Mouse (Mus musculus) fibroblast of lung, adult 2 months (primary cell): ENCODE results near the gene Rnf166.
A peak's percentile ranks its signal among the peaks of the same experiment; 100 is the strongest.

ENCODE experiments used
- DNase-seq: peaks from one replicate; pipeline ENCODE4 v3.0.0-alpha.2; 2011; ENCODE audit warnings: low read depth

The Rnf166 gene

GRCm38 (mm10) chr8:122475580-122476320 is at the start of gene Rnf166, which contains the start of gene Ctu2:
Gene Rnf166, minus strand, starts transcription at chr8:122476064.
Gene Ctu2, plus strand, starts transcription at chr8:122476143.
- peak; percentile 45 for DNase-seq

- DNase-seq: no peak
Observed at GRCm38 (mm10) chr8:122525004-122525403, 49.1 kb upstream of the Rnf166 start.

GRCm38 (mm10) chr8:122524506-122524905 is 48.6 kb upstream of the Rnf166 start:
- DNase-seq: no peak

GRCm38 (mm10) chr8:122523652-122524360 is 47.9 kb upstream of the Rnf166 start:
- no peak for DNase-seq

GRCm38 (mm10) chr8:122522796-122523651 is 47.2 kb upstream of the Rnf166 start:
- DNase-seq: peak; percentile 77

GRCm38 (mm10) chr8:122520611-122521010 is 44.7 kb upstream of the Rnf166 start:
- no peak for DNase-seq

GRCm38 (mm10) chr8:122517541-122518190 is 41.8 kb upstream of the Rnf166 start:
- DNase-seq: no peak

GRCm38 (mm10) chr8:122515699-122516098 is 39.8 kb upstream of the Rnf166 start:
- DNase-seq: no peak

- DNase-seq: no peak
Observed at GRCm38 (mm10) chr8:122512392-122512791, 36.5 kb upstream of the Rnf166 start.

GRCm38 (mm10) chr8:122511552-122511951 is 35.7 kb upstream of the Rnf166 start:
- DNase-seq: no peak

GRCm38 (mm10) chr8:122500856-122501255 is 25.0 kb upstream of the Rnf166 start:
- peak; percentile 25 for DNase-seq

- no peak for DNase-seq
Observed at GRCm38 (mm10) chr8:122497912-122498311, 22.0 kb upstream of the Rnf166 start.

GRCm38 (mm10) chr8:122497016-122497734 is 21.3 kb upstream of the Rnf166 start:
- no peak for DNase-seq

GRCm38 (mm10) chr8:122488387-122488786 is 12.5 kb upstream of the Rnf166 start:
- no peak for DNase-seq

GRCm38 (mm10) chr8:122484831-122485230 is 9.0 kb upstream of the Rnf166 start:
- DNase-seq: no peak

GRCm38 (mm10) chr8:122483877-122484276 is 8.0 kb upstream of the Rnf166 start:
- no peak for DNase-seq

GRCm38 (mm10) chr8:122482448-122482847 is 6.6 kb upstream of the Rnf166 start:
- no peak for DNase-seq

- DNase-seq: peak; percentile 4
Observed at GRCm38 (mm10) chr8:122474951-122475560, 808 bp downstream of the Rnf166 start.

- DNase-seq: no peak
Observed at GRCm38 (mm10) chr8:122473911-122474421, 1.9 kb downstream of the Rnf166 start.

- DNase-seq: no peak
Observed at GRCm38 (mm10) chr8:122470691-122471090, 5.2 kb downstream of the Rnf166 start.
